Mouse (Mus musculus) central nervous system, embryonic 18 days (tissue): ENCODE results near the gene Olfr235. TPM values are rescaled to one million over a fixed set of nuclear protein-coding genes. Genes with fewer than 3 reads are reported as not detected.

Experiments used
- polyA plus RNA-seq: library from polyadenylated mRNA; depleted of rRNA; stranded (reverse); fragments of >200 nt; gene quantifications from 2 replicates; pipeline ENCODE4 v1.2.3, GENCODE M21; 2012; rRNA removed

Gene Olfr235
- not detected in 2 replicates for polyA plus RNA-seq

DNA sequence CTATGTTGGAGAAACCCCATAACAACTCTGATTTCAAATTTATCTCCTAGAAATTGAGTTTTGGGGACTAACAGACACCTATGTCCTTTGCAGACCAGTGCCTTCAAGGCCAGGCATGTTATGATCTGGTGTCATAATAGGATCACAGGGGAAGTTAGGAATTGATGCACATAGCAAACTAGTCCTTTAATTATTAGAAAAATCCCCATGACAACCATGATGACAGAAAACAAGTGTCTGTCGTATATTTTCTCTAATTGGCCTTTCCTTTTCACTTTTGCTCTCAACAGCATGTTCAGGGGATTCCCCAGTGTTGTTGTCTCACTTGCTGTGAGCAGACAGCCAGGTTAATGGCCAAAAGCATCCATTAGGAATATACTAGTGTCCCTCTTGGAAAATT lies at the start of gene Olfr235:
TSS of gene Olfr235 (plus strand) at position 301 of the 400 bp plus-strand sequence.

DNA sequence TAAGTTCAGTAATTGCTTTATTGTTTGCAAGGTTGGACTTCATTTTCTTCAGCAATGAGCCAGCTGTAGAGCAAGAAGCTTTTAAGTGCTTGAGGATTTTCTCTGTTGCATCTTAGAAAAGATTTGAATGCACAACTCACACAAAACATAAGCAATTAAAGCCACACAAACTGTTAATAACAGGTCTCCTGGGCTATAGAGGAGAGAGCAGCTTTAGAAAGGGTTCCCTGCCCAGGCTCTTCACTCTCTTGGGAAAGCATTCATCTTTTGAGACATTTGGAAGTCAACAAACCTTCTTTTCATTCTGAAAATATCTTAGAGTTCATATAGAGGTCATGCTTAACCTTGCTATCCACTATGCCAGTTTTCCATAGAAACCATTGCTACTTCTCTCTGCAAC lies 28.3 kb upstream of the Olfr235 start, which contains the start of gene Olfr1432:
TSS of gene Olfr1432 (minus strand) at position 101 of the 400 bp plus-strand sequence.

DNA sequence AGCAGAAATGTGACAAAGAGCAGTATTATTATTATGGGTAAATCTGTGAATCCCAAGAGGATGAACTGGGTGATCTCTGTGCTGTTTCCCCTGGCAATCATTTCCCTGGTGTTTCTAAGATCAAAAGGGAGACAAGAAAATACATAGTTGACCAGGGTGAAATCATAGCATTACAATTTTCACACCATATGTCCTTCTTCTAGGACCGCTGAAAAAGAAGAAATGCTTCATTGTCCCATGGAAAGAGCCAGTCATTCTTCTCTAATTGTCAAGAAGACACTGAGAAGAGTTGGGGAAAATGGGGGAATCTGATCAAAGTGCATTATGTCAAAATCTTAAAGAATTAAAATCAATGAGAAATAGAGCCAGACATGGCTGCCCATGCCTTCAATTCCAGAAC lies 19.3 kb upstream of the Olfr235 start, which contains the start of gene Olfr262:
TSS of gene Olfr262 (minus strand) at position 101 of the 400 bp plus-strand sequence.

DNA sequence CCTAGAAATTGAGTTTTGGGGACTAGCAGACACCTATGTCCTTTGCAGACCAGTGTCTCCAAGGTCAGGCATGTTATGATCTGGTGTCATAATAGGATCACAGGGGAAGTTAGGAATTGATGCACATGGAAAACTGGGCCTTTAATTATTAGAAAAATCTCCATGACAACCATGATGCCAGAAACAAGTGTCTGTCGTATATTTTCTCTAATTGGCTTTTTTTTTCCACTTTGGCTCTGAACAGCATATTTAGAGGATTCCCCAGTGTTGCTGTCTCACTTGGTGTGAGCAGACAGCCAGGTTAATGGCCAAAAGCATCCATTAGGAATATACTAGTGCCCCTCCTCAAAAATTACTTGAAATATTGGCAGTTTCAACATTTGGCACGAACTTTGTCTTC lies 18.7 kb downstream of the Olfr235 start, which contains the start of gene Olfr1434:
TSS of gene Olfr1434 (plus strand) at position 301 of the 400 bp plus-strand sequence.

DNA sequence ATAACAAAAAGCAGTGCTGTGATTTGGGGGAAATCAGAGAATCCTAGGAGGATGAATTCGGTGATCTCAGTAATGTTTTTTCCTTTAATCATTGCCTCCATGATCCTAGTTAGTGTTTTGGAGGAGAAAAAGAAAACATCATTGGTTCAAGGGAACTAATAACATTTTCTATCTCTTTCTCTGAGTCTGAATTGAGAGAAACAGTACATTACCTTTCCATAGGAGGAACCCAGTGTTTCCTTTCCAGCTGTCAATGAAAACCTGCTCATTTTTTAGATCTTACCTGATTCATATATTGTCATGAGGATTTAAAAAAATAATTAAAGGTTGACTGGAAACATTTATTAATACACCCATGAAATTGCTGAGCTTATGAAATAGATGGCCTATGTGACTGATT lies 38.2 kb downstream of the Olfr235 start, which contains the start of gene Olfr1436:
TSS of gene Olfr1436 (minus strand) at position 101 of the 400 bp plus-strand sequence.

Other genes starting within 250 kb of the Olfr235 start
- not detected in 2 replicates for gene Olfr1423, start 219.7 kb upstream of the Olfr235 start, polyA plus RNA-seq
- gene Olfr1424, start 198.3 kb upstream of the Olfr235 start, polyA plus RNA-seq: 0.14 TPM in 1 of 2 replicates, not detected in the other
- gene Olfr1425, start 183.3 kb upstream of the Olfr235 start, polyA plus RNA-seq: not detected in 2 replicates
- gene Olfr1426, start 169.0 kb upstream of the Olfr235 start, polyA plus RNA-seq: not detected in 2 replicates
- gene Olfr1427, start 157.7 kb upstream of the Olfr235 start, polyA plus RNA-seq: not detected in 2 replicates
- gene Olfr1428, start 145.1 kb upstream of the Olfr235 start, polyA plus RNA-seq: not detected in 2 replicates
- not detected in 2 replicates for gene Olfr76, start 137.8 kb upstream of the Olfr235 start, polyA plus RNA-seq
- gene Olfr1555-ps1, start 90.9 kb upstream of the Olfr235 start, polyA plus RNA-seq: not detected in 2 replicates
- not detected in 2 replicates for gene Olfr1431, start 60.4 kb upstream of the Olfr235 start, polyA plus RNA-seq
- not detected in 2 replicates for gene Olfr1432, start 28.4 kb upstream of the Olfr235 start, polyA plus RNA-seq
- not detected in 2 replicates for gene Olfr262, start 19.4 kb upstream of the Olfr235 start, polyA plus RNA-seq
- not detected in 2 replicates for gene Olfr1434, start 18.8 kb downstream of the Olfr235 start, polyA plus RNA-seq
- not detected in 2 replicates for gene Olfr1436, start 38.1 kb downstream of the Olfr235 start, polyA plus RNA-seq
- gene Olfr1437, start 64.1 kb downstream of the Olfr235 start, polyA plus RNA-seq: not detected in 2 replicates
- gene Olfr1438-ps1, start 74.9 kb downstream of the Olfr235 start, polyA plus RNA-seq: not detected in 2 replicates
- not detected in 2 replicates for gene Olfr1440, start 126.2 kb downstream of the Olfr235 start, polyA plus RNA-seq
- not detected in 2 replicates for gene Olfr1441, start 156.4 kb downstream of the Olfr235 start, polyA plus RNA-seq
- gene Pfpl, start 166.9 kb downstream of the Olfr235 start, polyA plus RNA-seq: 0.01 TPM in 2 replicates
- gene Mpeg1, start 199.7 kb downstream of the Olfr235 start, polyA plus RNA-seq: 2.0 and 2.1 TPM in 2 replicates
- 37.1 and 38.0 TPM in 2 replicates for gene Dtx4, start 240.4 kb downstream of the Olfr235 start, polyA plus RNA-seq